Mouse (Mus musculus) central nervous system, embryonic 11.5 days (tissue): ENCODE results near the gene Spef2. TPM values are rescaled to one million over a fixed set of nuclear protein-coding genes. Genes with fewer than 3 reads are reported as not detected.

Experiments
- polyA plus RNA-seq: library from polyadenylated mRNA; depleted of rRNA; stranded (reverse); fragments of >200 nt; gene quantifications from 2 replicates; pipeline ENCODE4 v1.2.3, GENCODE M21; 2012; rRNA removed

Gene Spef2
- polyA plus RNA-seq: 0.34 and 0.59 TPM in 2 replicates

GRCm38 (mm10) chr15:9748359-9749102 lies at the start of gene Spef2:
Spef2 (minus strand) TSS chr15:9748868.

GRCm38 (mm10) chr15:9530076-9530475 lies 218.6 kb downstream of the Spef2 start, which contains the start of gene Il7r:
Il7r (minus strand) TSS chr15:9530176.

Other genes with a start within 250 kb of the Spef2 start
- gene Il7r, start 218.7 kb downstream of the Spef2 start, polyA plus RNA-seq: 0.06 and 0.11 TPM in 2 replicates